Mouse (Mus musculus) gastrocnemius, adult 2 months (tissue): ENCODE measurements around the gene Tead4. TPM values are rescaled to one million over a fixed set of nuclear protein-coding genes. Genes with fewer than 3 reads are reported as not detected.

Source experiments
- DNase-seq: peaks from one replicate; pipeline ENCODE4 v3.0.0; 2022
- H3K27ac ChIP-seq: fragments of 200-600 bp; 2 replicates; pipeline ENCODE4 v1.8.1; 2022; ENCODE audit warnings: mild to moderate bottlenecking
- H3K4me3 ChIP-seq: fragments of 200-600 bp; 2 replicates; pipeline ENCODE4 v1.8.1; 2022; ENCODE audit warnings: mild to moderate bottlenecking, moderate library complexity
- CTCF ChIP-seq: fragments of 200-600 bp; IDR thresholded peaks from 2 replicates; pipeline ENCODE4 v1.8.1; 2022; ENCODE audit warnings: antibody characterized with exemption, mild to moderate bottlenecking, moderate library complexity
- intact Hi-C: fragments of 180-260 bp; cut with DNase I; formaldehyde crosslinking; loops from one replicate; pipeline ENCODE4 v1.15.1; 2025
- long read RNA-seq, 2 experiments: library from polyadenylated mRNA; stranded (forward); transcript quantifications; one replicate each; pipeline ENCODE4 v2.0.0; 2021
- total RNA-seq, 2 experiments: library from RNA; stranded (reverse); gene quantifications; 2 replicates each; pipeline ENCODE4 v1.2.3; 2021

Tead4 gene
- total RNA-seq, result 1 to 10 TPM; 7.6 to 8.1 TPM
- long read RNA-seq, experiment 1, partial matches to known transcripts, result 0 of 4 reads
- long read RNA-seq, experiment 1, other reads (novel, unspliced or antisense), result 3 of 4 reads
- long read RNA-seq, experiment 2, partial matches to known transcripts, result 0 of 2 reads
- long read RNA-seq, experiment 2, other reads (novel, unspliced or antisense), result 2 of 2 reads

DNA sequence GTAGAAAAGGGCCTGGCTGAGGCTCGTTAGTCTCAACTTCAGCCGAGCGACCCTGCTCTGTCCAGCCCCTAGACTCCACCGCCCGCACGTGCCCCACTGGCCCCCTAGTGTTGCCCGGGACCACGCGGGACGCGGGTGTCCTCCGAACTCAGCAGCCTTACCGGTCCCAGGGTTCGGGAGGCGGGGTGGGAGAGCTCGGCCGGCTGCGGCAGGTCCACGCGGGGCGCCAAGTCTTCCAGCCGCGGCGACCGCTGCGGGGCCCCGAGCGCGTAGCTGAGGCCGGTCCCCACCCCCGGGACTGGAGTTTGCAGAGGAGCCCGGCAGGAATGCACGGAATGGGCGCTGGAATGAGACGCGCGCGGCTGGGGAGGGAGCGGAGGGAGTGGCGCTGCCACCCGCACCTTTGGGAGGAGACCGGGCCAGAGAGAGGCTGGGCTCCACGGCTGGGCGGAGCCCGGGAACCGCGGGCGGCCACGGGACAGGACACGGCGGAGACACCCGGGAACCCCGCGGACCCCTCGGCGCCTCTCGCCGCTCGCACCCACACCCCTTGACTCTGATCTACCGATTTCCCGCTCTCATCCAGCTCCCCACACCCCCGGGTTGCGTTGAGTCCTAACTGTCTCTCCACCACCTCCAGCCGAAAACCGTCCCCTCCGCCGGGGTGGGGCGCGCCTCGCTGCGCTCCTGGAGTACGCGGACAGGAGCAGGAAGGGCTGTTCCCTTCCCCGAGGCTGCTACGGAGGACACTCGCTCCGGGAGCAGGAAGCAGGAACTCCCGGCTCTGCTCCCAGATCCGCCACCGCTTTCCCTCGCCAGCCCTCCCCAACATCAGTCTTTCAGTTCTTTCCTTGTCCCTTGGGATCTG is at the start of gene Tead4:
Tead4 (minus strand) TSS at position 690 of the 868 bp plus-strand sequence.
- intact Hi-C loops, result loop anchor here (2.0 to 5.0 kb wide), 2 partner anchors 48 to 66 kb away; no protein-coding TSS in a partner anchor
- no peak for TF ChIP-seq CTCF
- DNase-seq, result peak; percentile 85
- Histone ChIP-seq H3K4me3 (peak within 1 kb of the TSS; percentile 87), H3K27ac (peak within 1 kb of the TSS; percentile 93)

DNA sequence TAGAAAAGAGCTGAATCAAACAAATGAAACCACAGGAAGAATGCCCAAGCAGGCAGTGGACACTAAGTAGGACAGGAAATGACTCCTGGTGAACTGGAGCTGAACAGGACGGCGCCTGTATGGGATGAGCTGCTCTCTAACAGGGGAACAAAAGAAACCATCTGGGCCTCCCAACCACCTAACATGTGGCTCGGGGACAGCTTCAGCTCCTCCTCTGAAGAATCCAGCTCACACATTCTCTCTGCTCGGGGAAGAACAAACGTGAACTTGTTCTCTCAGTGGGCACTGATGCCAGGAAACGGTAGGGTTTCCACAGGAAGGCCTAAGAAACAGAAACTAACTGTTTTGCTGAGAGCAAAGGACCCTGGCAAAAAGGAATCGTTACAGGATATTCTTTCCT is 49.1 kb upstream of the Tead4 start:
- intact Hi-C loops, result no loop called here
- TF ChIP-seq CTCF, result no peak
- peak overlapping the region; percentile 50 for H3K27ac ChIP-seq
- DNase-seq, result no peak
- H3K4me3 ChIP-seq, result no peak overlapping the region

DNA sequence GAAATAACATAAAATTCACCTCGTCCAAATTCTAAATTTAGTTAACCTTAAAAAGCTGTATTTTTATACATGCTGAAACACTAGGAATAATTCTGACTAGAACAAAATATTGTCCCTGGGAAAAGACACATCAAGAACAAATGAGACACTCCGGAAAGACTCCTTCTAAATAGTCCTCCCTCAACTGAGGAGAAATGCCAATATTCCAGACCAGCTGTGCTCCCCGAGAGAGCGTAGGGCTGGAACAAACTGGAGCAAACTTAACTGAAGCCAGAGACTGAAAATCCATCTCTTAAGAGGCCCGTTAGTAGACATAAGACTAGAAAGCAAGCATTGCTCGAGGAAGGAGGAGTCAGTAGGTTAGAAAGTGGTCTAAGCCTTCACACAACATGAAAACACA is 46.2 kb upstream of the Tead4 start:
- Histone ChIP-seq H3K27ac (peak overlapping the region; percentile 76), H3K4me3 (peak overlapping the region; percentile 14)
- no peak for DNase-seq
- TF ChIP-seq CTCF, result no peak
- intact Hi-C loops, result no loop called here

DNA sequence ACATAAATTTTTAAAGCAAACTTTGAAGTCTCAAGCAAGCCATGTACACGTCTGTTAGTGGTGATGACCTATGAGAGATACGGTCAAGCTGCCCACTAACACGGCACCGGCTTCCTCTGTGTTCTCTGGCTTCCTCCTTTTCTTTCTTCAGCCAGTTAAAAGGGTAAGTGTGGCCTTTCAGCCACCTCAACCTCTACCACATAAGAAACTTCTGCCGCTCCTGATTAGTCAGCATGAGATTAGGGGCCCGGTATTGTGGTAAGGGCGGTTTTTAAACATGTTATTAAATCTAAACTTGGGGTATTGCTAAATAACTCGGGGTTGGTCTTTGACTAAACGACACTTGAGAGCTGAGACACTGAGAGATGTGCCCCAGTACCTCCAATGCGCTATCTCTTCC is 45.0 kb upstream of the Tead4 start:
- intact Hi-C loops, result no loop called here
- no peak overlapping the region for H3K27ac ChIP-seq
- no peak for TF ChIP-seq CTCF
- no peak overlapping the region for H3K4me3 ChIP-seq
- DNase-seq, result no peak

DNA sequence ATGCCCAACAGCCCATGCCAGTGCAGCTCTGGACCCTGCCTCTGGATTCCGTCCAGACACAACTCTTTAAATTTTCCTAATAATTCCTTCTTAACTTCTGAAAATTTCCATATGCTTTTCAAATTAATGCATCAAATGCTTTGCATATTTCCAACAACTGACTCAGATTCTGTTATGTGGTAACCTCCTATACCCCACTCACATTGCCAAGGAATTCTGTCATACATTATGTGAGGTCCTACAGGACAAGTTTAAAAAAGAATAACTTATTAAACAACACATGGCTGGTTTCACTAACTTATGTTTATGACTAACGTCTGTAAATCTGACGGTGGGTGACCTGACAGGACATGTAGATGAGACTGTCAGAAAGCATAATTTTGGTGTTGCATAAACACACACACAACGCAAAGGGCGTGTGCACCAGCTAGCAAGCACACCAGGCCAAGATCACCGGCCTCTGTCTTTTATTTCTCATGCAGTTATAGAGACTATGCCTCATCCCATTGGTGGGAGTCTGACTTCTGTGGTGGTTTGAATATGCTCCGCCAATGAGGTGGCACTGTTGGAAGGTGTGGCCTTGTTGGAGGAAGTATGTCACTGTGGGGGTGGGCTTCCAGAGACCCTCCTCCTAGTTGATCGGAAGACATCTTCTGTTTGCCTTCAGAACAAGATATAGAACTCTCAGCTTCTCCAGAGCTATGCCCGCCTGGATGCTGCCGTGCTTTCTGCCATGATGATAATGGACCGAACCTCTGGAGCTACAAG is 41.5 kb upstream of the Tead4 start:
- intact Hi-C loops, result no loop called here
- TF ChIP-seq CTCF, result no peak
- no peak for DNase-seq
- Histone ChIP-seq H3K4me3 (no peak overlapping the region), H3K27ac (no peak overlapping the region)

DNA sequence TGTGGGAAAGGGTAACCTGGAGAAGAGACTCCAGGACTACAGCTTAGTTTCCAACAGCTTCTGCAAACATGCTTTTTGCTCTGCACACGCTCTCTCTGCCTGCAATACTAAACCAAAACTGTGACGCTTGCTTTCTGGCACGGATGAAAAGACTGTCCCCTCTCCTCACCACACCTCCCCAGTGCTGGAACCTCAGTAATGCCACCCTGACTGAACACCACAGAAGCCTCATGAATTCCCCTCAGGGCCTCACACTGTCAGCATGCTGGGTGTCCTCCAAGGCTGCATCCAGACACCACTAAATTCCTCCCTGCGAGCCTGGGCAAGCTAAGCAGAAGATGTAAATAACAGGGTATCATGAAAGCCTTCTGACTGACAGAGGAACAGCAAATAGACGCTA is 38.3 kb upstream of the Tead4 start:
- peak overlapping the region; percentile 31; the same call in 1 of the 2 replicates for H3K27ac ChIP-seq
- no peak for DNase-seq
- TF ChIP-seq CTCF, result no peak
- no peak overlapping the region for H3K4me3 ChIP-seq
- intact Hi-C loops, result no loop called here

DNA sequence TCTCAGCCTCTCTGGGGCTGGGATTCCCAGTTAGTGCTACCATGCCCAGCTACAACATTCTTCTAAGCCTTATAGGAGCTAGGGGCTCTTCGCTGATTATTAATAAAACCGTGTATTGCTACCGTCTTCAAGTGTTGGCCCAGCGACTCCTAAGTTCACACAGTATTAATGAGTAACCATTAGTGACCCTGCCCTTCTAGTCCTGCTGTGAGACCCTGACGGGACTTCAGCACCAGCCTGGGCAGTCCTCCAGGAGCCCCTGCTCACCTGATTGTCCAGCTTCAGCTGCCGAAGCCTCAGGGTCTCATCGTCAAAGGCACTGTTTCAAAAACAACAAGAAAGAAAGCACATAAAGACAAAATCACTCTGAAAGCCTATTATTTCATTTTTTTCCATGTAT is 36.8 kb upstream of the Tead4 start:
- Histone ChIP-seq H3K27ac (no peak overlapping the region), H3K4me3 (no peak overlapping the region)
- no peak for TF ChIP-seq CTCF
- intact Hi-C loops, result no loop called here
- DNase-seq, result no peak

DNA sequence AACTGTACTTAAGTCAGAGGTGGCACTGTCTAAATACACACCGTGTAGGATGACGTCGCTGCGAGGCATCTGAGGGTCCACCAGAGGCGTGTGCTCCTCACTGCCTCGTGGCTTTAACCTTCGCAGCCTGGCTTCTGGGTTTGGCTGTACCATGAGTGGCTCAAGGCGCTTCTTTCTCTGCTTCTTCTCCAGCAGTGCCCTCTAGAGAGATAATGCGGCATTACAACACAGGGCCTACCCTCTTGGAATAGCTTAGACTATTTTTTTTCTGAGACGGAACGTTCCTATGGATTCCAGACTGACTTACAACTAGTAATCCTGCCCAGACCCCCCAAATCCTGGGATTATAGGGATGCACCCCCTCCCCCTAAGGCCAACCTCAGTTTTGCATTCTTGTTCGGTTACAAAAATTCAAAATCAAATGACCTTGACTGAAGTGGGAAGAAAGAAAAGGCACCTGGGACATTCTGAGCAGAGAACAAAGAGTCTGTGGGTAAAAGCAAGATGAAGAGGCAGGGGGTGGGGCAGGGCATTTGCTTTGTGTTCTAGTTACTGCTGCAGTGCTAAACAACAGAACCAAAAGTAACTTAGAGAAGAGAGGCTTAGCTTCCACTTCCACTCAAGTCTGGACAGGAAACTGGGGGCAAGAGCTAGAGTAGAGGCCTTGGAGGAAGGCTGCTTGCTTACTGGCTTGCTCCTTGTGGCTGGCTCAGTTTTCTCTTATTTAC is 33.9 kb upstream of the Tead4 start:
- peak; percentile 68 for TF ChIP-seq CTCF
- Histone ChIP-seq H3K4me3 (no peak overlapping the region), H3K27ac (no peak overlapping the region)
- intact Hi-C loops, result no loop called here
- peak; percentile 73 for DNase-seq

DNA sequence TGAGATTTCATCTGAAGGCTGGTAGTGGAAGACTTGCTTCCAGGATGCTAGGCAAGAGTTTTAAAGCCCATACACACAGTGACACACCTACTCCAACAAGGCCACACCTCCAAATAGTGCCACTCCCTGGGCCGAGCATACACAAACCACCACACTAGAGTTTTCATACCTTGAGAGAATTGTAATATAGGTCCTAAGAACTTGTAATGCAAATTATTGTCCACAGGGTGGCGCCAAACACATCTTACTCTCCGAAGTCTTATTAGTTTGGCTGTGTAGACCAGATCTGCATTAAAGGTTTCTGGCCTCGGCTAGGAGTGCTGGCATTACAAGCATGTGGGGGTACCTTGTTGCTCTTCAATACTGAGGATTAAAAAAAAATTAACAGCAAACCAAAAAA is 17.7 kb upstream of the Tead4 start:
- intact Hi-C loops, result loop anchor here (1.0 to 2.0 kb wide), 2 partner anchors 41 to 92 kb away; no protein-coding TSS in a partner anchor
- DNase-seq, result peak; percentile 38
- no peak overlapping the region for H3K27ac ChIP-seq
- peak; percentile 75 for TF ChIP-seq CTCF
- H3K4me3 ChIP-seq, result no peak overlapping the region

DNA sequence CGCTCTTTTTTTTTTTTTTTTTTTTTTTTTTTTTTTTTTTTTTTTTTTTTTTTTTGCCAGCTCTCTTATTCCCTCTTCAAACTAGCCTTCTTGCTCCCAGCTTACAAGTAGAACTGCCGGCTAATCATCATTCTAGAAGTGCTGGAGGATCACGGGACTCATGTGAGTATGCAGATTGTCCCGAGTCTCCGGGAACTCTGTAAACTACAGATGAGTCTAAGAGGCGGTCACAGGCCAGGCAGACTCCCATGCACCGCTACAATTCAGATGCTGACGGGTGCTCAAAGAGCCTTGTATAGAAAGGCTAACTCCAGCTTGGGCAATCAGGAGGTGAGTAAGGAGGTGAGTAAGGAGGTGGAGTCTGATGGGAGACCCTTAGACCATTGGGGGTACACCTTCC is 15.0 kb upstream of the Tead4 start:
- intact Hi-C loops, result no loop called here

DNA sequence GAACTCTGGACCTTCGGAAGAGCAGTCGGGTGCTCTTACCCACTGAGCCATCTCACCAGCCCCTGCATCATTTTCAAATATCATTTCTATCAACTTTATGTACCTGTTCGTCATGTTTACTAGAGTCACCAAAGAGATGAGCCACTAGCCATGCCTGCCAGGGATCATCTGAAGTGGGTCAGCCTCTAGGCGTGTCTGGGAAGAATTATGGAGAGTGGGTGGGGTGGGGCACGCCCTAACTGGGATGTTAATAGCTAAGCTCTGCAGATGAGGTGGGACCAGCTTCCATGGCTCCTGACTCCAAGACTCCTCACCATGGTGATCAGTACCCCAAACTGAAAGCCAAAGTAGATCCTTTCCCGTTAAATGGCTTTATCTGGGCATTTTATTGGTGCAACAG is 14.2 kb upstream of the Tead4 start:
- H3K4me3 ChIP-seq, result no peak overlapping the region
- intact Hi-C loops, result no loop called here
- no peak for DNase-seq
- no peak overlapping the region for H3K27ac ChIP-seq
- TF ChIP-seq CTCF, result no peak

More for the DNA sequence above, 15.0 kb upstream of the Tead4 start:
- no peak for DNase-seq
- Histone ChIP-seq H3K4me3 (no peak overlapping the region), H3K27ac (no peak overlapping the region)
- no peak for TF ChIP-seq CTCF

DNA sequence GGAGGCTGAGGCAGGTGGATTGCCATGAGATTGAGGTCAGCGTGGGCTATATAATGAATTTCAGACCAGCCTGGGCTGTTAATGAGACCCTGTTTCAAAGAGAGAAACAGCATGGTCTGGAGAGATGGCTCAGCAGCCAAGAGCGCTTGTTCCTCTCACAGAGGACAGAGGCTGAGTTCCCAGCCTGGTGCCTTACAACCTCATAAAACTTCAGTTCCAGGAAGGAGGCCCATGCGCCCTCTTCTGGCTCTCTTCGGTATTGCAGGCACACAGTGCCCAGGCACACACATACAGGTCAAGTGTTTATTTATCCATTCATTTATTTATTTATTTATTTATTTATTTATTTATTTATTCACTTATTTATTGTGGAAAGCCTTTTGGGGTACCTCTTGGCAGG is 7.7 kb upstream of the Tead4 start:
- DNase-seq, result peak; percentile 73
- no peak overlapping the region for H3K4me3 ChIP-seq
- intact Hi-C loops, result loop anchor here (1.0 kb wide), 1 partner anchor 74 kb away; no protein-coding TSS in a partner anchor
- no peak overlapping the region for H3K27ac ChIP-seq
- peak; percentile 89 for TF ChIP-seq CTCF
